Mouse (Mus musculus) layer of hippocampus, postnatal 25 days (tissue): ENCODE measurements around the gene Stt3b. TPM values are rescaled to one million over a fixed set of nuclear protein-coding genes. Genes with fewer than 3 reads are reported as not detected.

Experiments
- DNase-seq, 2 experiments: peaks; one replicate each; pipeline ENCODE4 v3.0.0; 2022; ENCODE audit warnings: mixed read lengths in 2 of 2, low spot score in 1 of 2; ENCODE audit errors: extremely low spot score in 1 of 2
- total RNA-seq, 2 experiments: library from RNA; stranded (reverse); gene quantifications; 2 replicates each; pipeline ENCODE4 v1.2.3; 2021

The Stt3b gene
- 10 to 100 TPM; 81.8 to 83.6 TPM for total RNA-seq

DNA sequence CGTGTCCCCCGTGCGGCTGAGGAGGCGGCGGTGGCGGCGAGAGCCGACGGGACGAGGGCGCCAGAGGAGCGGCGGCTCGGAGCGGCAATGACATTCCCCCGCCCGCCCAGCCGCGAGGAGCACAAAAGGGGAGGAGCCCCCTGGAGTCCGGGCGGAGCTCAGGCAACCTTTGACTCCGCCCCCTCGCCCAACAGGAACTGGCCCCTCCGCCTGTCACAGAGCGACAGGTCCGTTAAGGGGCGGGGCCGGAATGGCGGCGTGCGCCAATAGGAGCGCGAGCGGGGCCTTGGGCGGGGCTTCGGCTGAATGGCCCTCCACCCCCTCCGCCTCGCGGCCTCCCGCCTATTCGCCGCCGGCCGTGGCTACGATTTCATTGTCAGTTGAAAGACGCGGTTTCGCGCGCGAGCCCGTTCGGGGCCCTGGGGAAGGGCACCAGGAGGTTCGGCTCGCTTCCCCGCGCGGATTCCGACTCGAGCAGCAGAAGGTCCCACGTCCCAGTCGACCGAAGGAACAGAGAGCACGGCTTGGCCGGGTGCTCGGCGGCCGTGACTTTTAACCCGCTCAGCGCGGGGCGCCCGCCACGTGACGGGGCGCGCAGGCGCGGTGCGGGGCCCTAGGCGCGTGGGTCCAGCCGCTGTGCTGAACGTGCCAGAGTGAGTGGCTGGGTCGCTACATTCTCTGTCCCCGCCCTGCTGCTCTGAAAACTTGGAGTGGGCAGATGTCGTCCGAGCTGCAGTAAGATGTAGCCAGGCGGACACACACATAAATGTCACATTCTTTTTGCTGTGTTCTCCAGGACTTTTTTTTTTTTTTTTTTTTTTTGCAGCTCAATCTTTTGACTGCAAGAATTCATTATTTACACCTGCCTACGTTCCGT, at the start of gene Stt3b:
TSS of gene Stt3b (minus strand) at position 76 of the 877 bp plus-strand sequence.
- DNase-seq = peak; percentile 94 to 98

DNA sequence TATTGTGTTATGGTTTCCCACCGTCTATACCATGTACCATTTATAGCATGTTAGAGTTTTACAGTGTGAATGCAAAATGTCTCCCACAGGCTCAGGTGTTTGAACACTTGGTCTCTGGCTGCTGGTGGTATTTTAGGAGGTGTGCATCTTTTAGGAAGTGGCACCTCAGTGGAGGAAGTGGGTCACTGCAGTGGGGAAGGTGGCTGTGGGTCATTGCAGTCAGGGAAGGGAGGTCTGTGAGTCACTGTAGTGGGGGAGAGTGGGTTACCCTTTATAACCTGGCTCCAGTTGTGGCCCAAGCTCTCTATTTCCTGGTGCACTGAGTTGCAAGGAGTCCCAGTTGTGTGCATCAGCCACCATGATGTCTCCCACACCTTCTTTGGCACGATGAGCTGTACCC, 48.2 kb upstream of the Stt3b start:
- DNase-seq = no peak

DNA sequence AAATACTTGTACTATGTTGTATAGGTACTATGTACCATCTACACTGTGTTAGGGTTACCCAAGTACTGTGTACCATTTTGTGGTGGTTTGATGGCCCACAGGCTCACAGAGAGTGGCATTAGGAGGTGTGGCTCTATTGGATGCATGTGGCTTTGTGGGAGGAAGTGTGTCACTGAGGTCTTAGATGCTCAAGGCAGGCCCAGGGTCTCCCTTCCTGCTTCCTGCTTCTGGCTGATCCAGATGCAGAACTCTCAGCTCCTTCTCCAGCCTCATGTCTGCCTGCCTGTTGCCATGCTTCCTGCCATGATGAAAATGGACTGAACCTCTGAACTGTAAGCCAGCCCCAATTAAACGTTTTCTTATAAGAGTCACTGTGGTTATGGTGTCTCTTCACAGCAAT, 47.8 kb upstream of the Stt3b start:
- no peak for DNase-seq

DNA sequence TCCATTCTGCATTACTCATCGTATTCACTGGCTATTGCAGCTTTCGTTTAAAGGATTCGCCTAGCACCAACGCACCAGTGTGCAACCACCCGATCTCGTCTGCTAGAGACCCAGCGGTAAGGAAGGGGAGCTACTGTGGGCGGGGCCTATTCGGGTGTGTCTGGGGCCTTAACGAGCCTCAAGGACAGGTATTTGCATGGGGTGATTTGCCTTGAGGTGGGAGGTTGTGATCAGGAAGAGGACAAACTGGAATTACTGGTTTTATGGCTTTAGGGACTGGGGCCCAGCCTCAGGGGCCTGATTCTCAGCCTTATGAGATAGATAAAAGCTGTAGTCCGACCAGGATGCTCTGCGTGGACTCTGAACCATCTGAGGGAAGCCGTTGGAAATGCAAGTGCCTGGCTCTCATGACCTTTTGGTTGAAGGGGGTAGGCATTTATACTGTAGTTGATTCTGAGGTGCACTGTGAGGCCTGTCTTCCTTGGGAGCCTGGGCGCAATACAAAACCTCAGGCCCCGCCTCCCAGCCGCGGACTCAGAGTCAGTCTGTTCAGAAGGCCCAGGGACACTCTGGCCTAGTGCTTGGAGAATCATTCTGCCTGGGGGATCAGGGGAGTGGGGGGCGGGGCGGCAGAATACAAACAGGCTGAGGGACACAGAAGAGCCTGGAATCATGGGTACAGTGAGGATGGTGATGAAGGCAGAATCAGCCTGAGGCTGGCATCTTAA, 46.7 kb upstream of the Stt3b start:
- no peak for DNase-seq

DNA sequence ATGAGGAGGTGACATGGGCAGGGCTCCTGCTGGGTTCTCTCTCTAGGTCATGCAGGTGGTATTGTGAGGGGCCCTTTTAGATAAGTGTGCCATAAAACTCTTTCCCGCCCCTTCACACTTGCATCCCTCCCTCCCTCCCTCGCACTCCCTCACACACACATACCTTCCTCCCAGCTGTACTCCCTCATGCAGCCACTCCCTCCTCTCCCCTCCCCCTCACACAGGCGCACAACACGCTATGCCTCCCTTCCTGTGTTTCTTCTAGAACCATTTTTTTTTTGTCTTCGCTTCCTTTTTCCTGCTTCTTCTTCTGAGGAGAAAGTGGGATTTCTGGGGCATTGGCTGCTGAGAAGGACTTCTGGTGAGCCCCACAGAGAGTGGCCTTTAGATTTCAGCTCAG, 45.8 kb upstream of the Stt3b start:
- no peak for DNase-seq

DNA sequence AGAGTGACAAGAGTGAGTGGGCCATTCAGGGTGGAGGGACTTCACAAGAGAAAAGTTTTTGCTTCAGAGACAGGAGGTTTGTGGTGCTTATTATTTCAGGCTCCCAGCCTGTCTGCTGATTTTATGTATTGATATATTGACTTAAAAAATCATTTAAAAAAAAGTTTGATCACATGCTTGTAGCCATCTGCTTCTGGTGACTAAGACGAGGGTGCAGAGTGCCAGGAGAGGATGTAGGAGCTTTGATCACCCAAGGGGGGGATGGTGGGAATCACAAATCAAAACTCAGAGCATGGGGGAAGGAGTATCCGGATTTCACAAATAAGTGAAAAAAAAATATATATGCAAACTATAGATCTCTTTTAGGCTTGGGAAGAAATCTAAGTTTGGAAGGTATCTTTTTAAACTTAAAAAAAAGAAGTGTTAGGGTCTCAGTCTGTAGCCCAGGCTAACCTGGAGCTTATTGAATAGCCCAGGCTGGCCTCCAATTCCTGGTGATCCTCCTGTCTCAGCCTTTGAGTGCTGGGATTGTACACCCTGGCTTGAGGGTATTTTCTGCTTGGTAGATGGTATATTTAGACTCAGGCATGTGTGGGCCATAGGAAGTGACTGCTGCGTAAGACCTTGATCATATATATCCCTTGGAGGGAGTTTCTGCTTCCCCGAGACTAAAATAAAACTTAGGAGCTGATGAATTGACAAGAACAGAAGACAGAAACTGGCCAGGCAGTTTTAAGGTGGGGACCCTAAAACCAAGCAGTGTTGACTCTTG, 39.7 kb upstream of the Stt3b start:
- no peak for DNase-seq

DNA sequence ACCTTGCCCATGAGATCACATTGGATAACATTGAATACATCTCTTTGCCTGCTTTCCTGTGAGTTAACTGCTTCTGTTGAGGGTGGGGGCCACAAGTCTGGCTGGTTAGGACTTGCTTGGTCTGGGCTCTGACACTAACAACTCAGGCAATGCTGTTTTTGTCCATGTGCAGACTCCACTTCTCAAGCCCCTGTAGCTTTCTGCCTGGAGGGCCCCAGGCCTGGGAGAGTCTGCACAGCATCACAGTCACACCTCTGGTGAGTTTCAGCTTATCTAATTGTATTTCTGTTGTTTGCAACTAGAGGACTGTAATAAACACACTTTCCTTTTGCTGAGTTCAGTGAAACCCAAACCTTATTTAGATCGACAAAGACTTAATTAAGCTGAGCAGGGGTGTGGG, 38.9 kb upstream of the Stt3b start:
- no peak for DNase-seq

DNA sequence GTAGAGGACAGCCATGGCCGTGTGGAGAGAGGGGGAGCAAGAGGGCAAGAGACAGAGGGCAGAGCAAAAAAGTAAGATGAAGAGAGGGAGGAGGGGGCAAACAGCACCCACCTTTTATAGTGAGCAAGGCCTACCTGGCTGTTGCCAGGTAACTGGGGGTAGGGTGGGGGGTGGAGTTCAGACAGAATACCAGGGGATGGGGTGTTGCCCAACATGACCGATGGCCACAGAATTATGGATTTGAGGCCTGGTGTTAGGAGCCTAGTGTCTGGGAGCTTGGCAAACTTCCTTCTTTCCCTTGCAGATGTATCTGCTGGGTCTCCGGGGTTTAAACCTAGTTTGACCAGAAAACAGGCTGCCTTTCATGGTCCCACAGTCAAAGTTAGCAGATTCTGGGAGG, 34.7 kb upstream of the Stt3b start:
- DNase-seq = no peak

DNA sequence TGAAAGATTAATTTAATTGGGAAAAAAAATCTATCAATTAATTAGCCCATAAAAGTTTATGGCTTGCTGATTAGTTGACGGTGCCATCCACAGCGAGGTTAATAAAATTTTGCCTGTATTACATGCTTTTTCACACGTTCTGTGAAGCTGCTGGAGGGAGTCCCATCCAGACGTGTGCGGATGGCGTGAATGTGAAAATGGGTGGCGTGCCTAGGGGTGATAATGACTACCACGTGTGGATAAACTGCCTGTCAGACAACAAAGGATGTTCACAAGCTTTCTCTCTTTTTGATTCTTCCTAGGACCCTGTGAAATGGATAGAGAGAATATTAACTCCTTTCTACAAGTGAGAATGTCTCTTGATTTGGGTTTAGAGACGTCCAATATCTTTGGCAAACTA, 31.4 kb upstream of the Stt3b start:
- DNase-seq = no peak

DNA sequence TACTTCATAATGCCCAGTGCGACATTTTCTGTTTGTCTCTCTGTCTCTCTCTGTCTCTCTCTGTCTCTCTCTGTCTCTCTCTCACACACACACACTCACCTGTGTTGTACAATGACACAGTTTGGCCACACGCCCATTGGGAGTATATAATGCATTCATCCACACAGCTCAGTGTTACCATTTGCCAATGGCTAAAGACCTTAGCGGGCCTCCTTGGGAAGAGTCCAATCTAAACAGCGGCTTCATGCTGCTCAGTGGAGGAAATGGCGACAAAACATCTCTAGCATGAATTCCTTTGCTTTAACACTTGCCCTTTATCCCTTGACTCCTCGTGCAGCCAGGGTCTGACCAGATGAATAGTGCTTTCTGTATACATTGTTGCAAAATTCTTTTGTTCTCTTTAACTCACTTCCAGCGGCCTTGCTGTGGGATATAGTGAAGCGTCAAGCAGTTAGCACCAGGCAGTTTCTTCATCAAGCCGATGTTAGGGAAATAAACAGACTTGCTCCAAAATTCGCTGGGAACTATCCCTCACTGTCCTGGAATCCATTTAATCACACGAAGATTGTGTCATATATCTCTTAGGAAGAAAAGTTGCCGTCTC, 30.1 kb upstream of the Stt3b start:
- DNase-seq = no peak

DNA sequence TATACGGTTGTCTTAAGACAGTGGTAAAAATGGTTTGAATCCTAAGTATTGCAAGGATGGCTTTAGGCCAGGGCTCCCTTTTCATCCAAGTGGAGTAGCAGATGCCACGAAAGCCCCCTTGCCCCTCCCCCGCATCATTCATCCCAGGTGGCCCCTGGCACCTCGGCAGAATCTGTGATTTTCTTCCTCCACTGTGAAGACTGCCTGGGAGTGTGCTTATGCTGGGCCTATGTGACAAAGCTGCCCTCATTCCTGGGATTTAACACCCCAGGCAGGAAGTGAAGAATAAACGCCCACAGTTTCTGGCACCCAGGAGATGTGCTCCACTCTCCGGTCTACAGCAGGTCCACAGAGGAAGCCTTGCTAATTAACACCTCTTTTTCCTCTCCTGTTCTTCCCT, 28.6 kb upstream of the Stt3b start:
- DNase-seq = no peak

DNA sequence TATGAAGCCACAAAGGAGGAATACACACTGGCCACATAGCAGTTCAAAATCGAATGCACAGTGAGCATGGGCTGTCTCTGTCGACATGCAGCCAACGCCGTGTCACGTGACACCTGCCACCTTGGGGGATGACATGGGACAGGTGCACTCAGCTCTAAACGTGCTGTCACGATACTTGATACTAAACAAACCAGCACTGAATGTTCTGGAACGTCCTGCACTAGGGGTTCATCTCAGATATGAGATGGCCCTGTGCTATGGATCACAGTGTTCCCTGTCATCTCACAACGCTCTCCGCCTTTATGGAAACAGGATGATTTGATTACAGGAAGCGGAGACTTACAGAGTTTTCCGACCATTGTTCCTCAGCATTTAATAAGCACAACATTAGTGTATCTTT, 22.8 kb upstream of the Stt3b start:
- DNase-seq = no peak

DNA sequence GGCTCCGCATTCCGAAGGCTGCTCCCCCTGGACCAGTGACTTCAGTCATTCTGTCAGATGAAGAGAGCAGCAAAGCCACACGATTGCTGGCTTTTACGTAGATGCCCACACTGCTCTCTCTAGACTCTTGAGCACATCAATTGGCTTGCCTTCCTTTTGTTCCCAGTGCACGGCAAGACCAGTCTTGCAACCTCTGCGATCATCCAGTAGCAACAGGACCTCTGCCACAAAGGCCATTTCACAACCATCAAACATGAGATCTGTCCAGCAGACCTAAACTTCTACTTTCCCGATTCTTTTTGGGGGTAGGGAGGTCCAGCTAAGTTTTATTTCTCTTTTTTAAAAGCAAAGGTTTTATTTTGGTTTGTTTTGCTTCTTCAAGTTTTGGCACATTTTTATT, 22.1 kb upstream of the Stt3b start:
- DNase-seq = no peak

DNA sequence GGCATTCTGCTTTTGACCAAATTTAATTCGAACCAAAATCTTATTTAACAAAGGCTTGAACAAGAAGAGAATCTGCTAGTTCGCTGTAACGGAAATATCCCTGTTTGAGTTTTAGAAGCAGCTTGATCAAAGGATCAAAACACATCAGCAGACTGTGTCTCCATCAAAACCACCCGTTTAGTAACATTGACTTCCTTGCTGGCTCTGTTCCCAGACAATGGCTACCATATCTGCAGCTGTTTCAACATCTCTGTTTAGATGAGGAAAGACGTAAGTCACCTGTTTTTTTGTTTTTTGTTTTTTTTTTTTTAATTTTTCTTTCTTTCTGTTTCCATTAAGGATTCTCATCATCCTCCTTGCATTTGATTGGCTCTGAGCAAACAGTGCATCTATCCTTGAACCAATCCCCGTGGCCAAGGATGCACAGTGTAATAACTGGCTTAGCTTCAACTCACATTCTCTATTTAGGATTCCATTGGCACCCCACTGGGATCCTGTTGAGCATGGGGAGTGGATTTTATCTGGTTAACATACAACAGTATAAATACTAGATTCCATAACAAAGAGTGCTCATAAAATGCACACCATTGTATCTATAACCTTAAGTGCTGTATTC, 20.7 kb upstream of the Stt3b start:
- no peak for DNase-seq

DNA sequence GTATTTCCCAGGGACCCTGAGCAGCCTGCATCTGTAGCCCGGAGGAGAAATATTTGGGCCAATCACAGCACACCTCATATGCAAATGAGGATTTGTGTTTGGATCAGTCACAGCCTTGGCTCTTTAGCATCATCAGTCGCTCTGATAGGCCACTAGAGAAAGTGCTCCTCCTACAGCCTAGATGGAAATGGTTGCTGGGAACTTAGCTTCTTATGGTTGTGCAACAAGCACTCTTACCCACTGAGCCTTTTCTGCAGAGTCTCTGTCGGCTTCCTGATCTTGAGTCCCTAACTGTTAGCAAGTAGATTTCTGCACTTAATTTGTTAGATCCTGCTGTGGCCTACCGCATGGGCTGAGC, 16.3 kb upstream of the Stt3b start:
- DNase-seq = no peak

DNA sequence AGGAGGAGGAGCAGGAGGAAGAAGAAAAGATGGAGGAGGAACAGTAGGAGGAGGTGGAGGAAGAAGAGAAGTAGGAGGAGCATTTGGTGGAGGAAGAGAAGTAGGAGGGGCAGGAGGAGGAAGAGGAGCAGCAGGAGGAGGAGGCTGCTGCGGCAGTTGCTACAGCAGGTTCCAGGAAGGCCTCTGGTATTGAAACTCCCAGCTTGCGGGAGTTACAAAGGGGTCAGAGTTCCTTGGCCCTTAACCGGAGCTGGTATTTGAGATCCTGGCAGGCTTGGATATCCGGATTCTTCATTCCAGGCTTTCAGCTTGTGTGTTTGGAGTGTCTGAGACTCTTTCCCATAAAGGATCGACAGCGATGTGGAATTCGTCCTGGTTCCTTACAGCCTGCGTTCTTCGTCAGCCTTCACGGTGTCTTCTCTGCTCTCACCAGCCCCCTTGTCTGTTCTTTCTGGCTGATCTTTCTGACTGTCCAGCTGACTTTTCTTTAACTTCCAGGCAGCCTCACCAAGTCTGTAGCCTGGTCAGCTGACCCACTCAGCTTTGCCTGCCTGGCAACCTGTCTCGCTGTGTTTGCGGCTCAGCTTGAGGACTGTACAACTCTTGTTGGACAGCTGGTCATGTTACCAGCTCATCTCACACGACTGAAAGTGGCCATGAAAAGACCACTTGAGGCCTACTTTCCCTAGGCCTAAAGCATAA, 15.8 kb upstream of the Stt3b start:
- DNase-seq = no peak

DNA sequence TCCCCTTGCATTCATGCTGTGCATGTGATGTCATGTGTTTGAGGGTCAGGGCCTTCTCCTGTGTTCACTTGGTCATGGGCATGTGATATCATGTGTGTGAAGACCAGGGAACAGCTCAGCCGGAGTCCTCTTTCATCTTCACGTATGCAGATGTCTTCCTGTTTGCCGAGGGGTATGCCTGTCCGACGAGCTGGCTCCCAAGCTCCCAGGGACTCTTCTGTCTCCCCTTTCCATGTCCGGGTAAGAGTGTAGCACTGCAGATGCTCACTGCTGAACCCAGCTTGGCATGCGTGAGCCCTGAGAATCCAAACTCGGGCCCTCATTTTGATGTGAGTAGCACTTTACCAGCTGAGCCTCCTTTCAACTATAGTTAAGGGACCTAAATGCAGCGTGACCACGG, 13.4 kb upstream of the Stt3b start:
- no peak for DNase-seq

DNA sequence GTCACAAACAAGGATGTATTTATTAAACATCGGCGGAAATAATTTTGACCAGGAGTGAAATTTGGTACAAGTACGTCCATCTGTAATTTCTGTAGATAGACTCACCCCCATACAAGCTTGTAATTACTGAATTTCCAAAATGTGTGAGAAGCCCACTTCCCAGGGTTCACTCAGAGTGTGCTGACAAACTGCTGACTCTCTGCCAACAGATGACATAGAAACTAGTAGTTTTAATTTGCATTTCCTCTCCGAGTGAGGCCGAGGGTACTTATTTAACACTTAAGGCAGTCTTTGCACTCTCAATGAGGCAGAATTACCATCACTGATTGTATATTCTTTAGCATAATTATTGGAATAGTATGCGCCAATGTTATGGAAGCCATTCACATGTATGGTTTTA, 12.2 kb upstream of the Stt3b start:
- DNase-seq = no peak

DNA sequence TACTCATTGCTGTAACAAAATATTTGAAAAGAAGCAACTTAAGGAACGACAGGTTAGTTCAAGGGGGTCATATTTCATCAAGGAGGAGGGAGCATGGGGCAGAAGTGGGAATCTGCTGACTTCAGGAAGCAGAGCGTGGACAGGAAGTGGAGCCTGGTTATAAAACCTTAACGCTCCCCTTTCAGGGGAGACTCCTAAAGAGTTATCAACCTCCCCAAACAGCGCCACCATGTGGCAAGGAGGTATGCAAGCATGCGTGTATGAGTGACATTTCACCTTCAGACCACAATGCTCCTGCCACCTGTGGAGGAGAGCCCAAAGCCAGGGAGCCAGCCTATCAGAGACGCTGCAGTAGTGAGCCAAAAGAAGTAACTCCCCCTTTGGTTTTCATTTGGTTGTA, 10.8 kb upstream of the Stt3b start:
- no peak for DNase-seq

DNA sequence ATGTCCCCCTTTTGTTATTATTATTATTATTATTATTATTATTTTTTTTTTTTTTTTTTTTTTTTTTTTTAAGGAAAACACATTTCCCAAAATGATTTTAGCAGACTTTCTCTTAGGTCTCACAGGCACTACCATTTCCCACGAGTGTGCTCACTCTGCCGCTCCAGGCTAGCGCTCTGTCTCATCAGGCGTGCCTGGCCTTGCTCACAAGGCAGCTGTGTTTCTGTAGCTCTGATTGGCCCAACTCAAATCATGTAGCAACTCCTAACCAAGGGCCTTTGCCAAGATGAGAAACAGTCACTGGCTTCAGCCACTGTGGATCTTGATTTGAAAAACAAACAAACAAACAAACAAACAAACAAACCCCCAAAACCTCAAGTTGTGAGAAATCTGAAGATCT, 9.9 kb upstream of the Stt3b start:
- DNase-seq = no peak
